Mouse (Mus musculus) forebrain, embryonic 14.5 days (tissue): ENCODE data around the gene Bche. TPM values are rescaled to one million over a fixed set of nuclear protein-coding genes. Genes with fewer than 3 reads are reported as not detected.

ENCODE experiments used
- ATAC-seq: fragments of 200-750 bp; cut with Nextera tagmentation; 2 replicates; pipeline ENCODE4 v1.8.0; 2017; ENCODE audit warnings: mild to moderate bottlenecking, moderate library complexity
- DNase-seq: peaks from one replicate; pipeline ENCODE4 v3.0.0-alpha.2; 2015; ENCODE audit warnings: low spot score
- H3K27ac ChIP-seq: fragments of 300-500 bp; sonication (generic); 2 replicates; pipeline ENCODE4 v1.5.1; 2014; ENCODE audit warnings: low read depth, mild to moderate bottlenecking, control low read depth, low read length, moderate library complexity
- H3K27me3 ChIP-seq: fragments of 300-500 bp; sonication (generic); replicated peaks from 2 replicates; pipeline ENCODE4 v1.6.1; 2014; ENCODE audit warnings: low read length, control low read depth, mixed read lengths; ENCODE audit not compliant: control insufficient read depth, insufficient read depth
- H3K36me3 ChIP-seq: fragments of 300-500 bp; sonication (generic); 2 replicates; pipeline ENCODE4 v1.6.1; 2014; ENCODE audit warnings: low read length, control low read depth; ENCODE audit not compliant: control insufficient read depth, insufficient read depth
- H3K4me1 ChIP-seq: fragments of 300-500 bp; sonication (generic); 2 replicates; pipeline ENCODE4 v1.6.1; 2014; ENCODE audit warnings: antibody characterized with exemption, low read length, control low read depth; ENCODE audit not compliant: control insufficient read depth, insufficient read depth
- H3K4me2 ChIP-seq: fragments of 300-500 bp; sonication (generic); 2 replicates; pipeline ENCODE4 v1.6.1; 2014; ENCODE audit warnings: mild to moderate bottlenecking, control low read depth, low read length
- H3K4me3 ChIP-seq: fragments of 300-500 bp; sonication (generic); 2 replicates; pipeline ENCODE4 v1.5.1; 2014; ENCODE audit warnings: low read depth, low read length, control low read depth
- H3K9ac ChIP-seq: fragments of 300-500 bp; sonication (generic); 2 replicates; pipeline ENCODE4 v1.6.1; 2014; ENCODE audit warnings: mild to moderate bottlenecking, low read length, control low read depth, moderate library complexity
- H3K9me3 ChIP-seq: fragments of 300-500 bp; sonication (generic); replicated peaks from 2 replicates; pipeline ENCODE4 v1.6.1; 2016; ENCODE audit warnings: low read length, control low read depth, mixed read lengths; ENCODE audit not compliant: control insufficient read depth
- WGBS: fragments of 180-500 bp; shearing (Covaris S2); extraction: QIAGEN DNeasy Blood & Tissue Kit; methylation state at CpG from one replicate; pipeline ENCODE4 v1.1.7; 2014; 5-methylcytosine and 5-hydroxymethylcytosine counted together
- polyA plus RNA-seq: library from polyadenylated mRNA; unstranded; fragments of >200 nt; fragmentation: Nextera tagmentation; extraction: Ambion mirVana; gene quantifications from 2 replicates; pipeline ENCODE4 v1.2.1, GENCODE M21; 2014

Bche gene
- 1.3 and 1.7 TPM in 2 replicates for polyA plus RNA-seq

- no peaks in the 10 kb centered on the region for H3K4me1 ChIP-seq
- H3K4me2 ChIP-seq, result peak within 1 kb of the TSS; percentile 59
- DNase-seq (no peak), ATAC-seq (0 out of 2 replicates have a peak, but pooled peaks have one; percentile 12)
- H3K27ac ChIP-seq, result no peak within 1 kb of the TSS
- peak within 1 kb of the TSS; percentile 51; the same call in 1 of the 2 replicates for H3K9ac ChIP-seq
- peak within 1 kb of the TSS; percentile 29 for H3K4me3 ChIP-seq
- H3K36me3 ChIP-seq, result no peaks in the 10 kb centered on the region
- no peaks in the 10 kb centered on the region for H3K9me3 ChIP-seq
- 18% methylated on average over 10 of the region's 10 CpGs for WGBS
- no peaks in the 10 kb centered on the region for H3K27me3 ChIP-seq
Measured at GRCm38 (mm10) chr3:73708410-73708714, at the start of gene Bche. Gene Bche, minus strand, starts transcription at chr3:73708415.

DNA sequence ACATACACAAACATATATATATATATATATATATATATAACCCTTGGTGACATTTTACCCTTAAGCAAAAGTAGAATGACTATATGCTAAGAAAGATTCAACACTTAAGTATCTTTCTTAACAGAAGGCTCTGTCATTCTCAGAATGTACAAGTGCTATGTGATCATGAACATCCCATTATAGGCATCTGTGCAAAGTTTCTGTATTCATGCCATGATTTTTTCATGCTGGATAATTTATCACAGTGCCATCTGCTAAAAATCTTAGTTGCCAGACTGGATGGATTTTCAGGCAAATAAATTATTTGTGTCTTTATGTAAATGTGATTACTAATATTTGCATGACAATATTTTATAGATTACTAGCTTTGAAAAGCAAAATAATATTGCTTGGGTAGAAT, 33.8 kb upstream of the Bche start:
- no peak overlapping the region for H3K4me3 ChIP-seq

DNA sequence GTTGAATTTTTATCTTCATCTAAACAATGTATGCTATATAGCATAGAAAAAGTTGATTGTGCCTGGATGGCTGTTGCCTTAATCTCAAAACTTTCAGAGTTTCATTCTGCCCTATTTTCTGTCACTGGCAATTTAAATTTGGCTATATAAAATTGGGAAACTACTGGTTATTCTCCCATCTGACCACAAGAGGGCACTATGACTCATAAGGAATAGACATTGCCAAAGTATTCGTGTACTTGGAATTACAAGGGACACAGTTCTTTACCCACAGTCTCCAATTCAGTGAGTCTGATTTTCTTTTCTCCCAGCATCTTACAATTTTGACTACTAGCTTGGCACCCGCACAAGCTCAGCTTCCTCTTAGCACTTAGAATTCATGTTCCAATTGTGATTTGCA, 23.5 kb upstream of the Bche start:
- no peak for ATAC-seq
- WGBS, result 46% methylated on average over 2 of the region's 2 CpGs
- Histone ChIP-seq H3K36me3 (no peaks in the 10 kb centered on the region), H3K4me1 (no peaks in the 10 kb centered on the region), H3K9ac (no peak overlapping the region), H3K4me3 (no peak overlapping the region), H3K27me3 (no peaks in the 10 kb centered on the region), H3K9me3 (no peaks in the 10 kb centered on the region), H3K4me2 (no peak overlapping the region), H3K27ac (no peak overlapping the region)
- DNase-seq, result peak; percentile 77

More for the DNA sequence above, 33.8 kb upstream of the Bche start:
- Histone ChIP-seq H3K27me3 (no peaks in the 10 kb centered on the region), H3K9me3 (no peaks in the 10 kb centered on the region), H3K27ac (no peak overlapping the region), H3K4me1 (no peaks in the 10 kb centered on the region), H3K36me3 (no peaks in the 10 kb centered on the region), H3K4me2 (no peak overlapping the region), H3K9ac (no peak overlapping the region)
- peak; percentile 50; the same call in 1 of the 2 replicates for ATAC-seq
- peak; percentile 65 for DNase-seq

DNA sequence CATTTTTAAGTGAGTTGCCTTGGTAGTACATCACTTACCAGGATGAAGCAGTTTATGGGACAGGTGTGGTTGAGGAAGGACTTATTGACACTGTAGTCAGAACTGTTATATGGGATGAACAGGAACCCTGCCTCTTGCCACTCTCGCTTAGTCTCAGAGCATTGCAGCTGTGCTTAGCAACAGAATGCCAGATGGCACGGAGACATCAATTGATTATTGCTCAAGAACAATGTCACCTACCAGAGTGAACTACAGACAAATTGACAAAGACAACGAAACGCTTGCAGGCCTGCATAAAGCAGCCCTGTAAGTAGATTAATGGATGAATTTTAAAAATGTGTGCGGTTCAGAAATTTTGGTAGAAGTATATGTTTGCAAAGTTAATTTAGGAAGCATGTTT, 21.3 kb upstream of the Bche start:
- H3K4me2 ChIP-seq, result no peak overlapping the region
- no peak overlapping the region for H3K4me3 ChIP-seq
- no peaks in the 10 kb centered on the region for H3K36me3 ChIP-seq
- no peak overlapping the region for H3K9ac ChIP-seq
- H3K9me3 ChIP-seq, result no peaks in the 10 kb centered on the region
- no peaks in the 10 kb centered on the region for H3K27me3 ChIP-seq
- DNase-seq (no peak), ATAC-seq (no peak)
- 74% methylated on average over 5 of the region's 5 CpGs for WGBS
- no peak overlapping the region for H3K27ac ChIP-seq
- H3K4me1 ChIP-seq, result no peaks in the 10 kb centered on the region

GRCm38 (mm10) chr3:73725711-73726110, 17.5 kb upstream of the Bche start:
- no peaks in the 10 kb centered on the region for H3K9me3 ChIP-seq
- H3K4me3 ChIP-seq, result no peak overlapping the region
- H3K36me3 ChIP-seq, result no peaks in the 10 kb centered on the region
- no peaks in the 10 kb centered on the region for H3K4me1 ChIP-seq
- H3K9ac ChIP-seq, result no peak overlapping the region
- DNase-seq (no peak), ATAC-seq (no peak)
- no peaks in the 10 kb centered on the region for H3K27me3 ChIP-seq
- no peak overlapping the region for H3K4me2 ChIP-seq
- no peak overlapping the region for H3K27ac ChIP-seq

GRCm38 (mm10) chr3:73724869-73725268, 16.7 kb upstream of the Bche start:
- Histone ChIP-seq H3K4me2 (no peak overlapping the region), H3K27me3 (no peaks in the 10 kb centered on the region), H3K4me1 (no peaks in the 10 kb centered on the region), H3K9me3 (no peaks in the 10 kb centered on the region), H3K27ac (no peak overlapping the region), H3K4me3 (no peak overlapping the region), H3K36me3 (no peaks in the 10 kb centered on the region), H3K9ac (no peak overlapping the region)
- DNase-seq, result no peak
- 97% methylated on average over 1 of the region's 1 CpGs for WGBS
- ATAC-seq, result no peak

GRCm38 (mm10) chr3:73717610-73718284, 9.5 kb upstream of the Bche start:
- no peaks in the 10 kb centered on the region for H3K36me3 ChIP-seq
- H3K27me3 ChIP-seq, result no peaks in the 10 kb centered on the region
- H3K4me1 ChIP-seq, result no peaks in the 10 kb centered on the region
- no peak overlapping the region for H3K27ac ChIP-seq
- WGBS, result 98% methylated on average over 1 of the region's 1 CpGs
- no peak overlapping the region for H3K4me3 ChIP-seq
- H3K9ac ChIP-seq, result no peak overlapping the region
- DNase-seq (no peak), ATAC-seq (no peak)
- no peak overlapping the region for H3K4me2 ChIP-seq
- no peaks in the 10 kb centered on the region for H3K9me3 ChIP-seq

GRCm38 (mm10) chr3:73709871-73710270, 1.7 kb upstream of the Bche start:
- no peak for ATAC-seq
- 69% methylated on average over 8 of the region's 8 CpGs for WGBS
- Histone ChIP-seq H3K9ac (no peak overlapping the region), H3K4me1 (no peaks in the 10 kb centered on the region), H3K36me3 (no peaks in the 10 kb centered on the region), H3K27ac (no peak overlapping the region), H3K4me3 (no peak overlapping the region), H3K9me3 (no peaks in the 10 kb centered on the region), H3K27me3 (no peaks in the 10 kb centered on the region), H3K4me2 (no peak overlapping the region)
- peak; percentile 41 for DNase-seq

GRCm38 (mm10) chr3:73707461-73708409, 480 bp downstream of the Bche start:
- DNase-seq (peak; percentile 85), ATAC-seq (peak; percentile 93)
- Histone ChIP-seq H3K4me3 (peak overlapping the region; percentile 29), H3K4me2 (peak overlapping the region; percentile 59), H3K36me3 (no peaks in the 10 kb centered on the region), H3K27me3 (no peaks in the 10 kb centered on the region), H3K9me3 (no peaks in the 10 kb centered on the region), H3K4me1 (no peaks in the 10 kb centered on the region), H3K27ac (no peak overlapping the region), H3K9ac (peak overlapping the region; percentile 51; the same call in 1 of the 2 replicates)
- 20% methylated on average over 20 of the region's 20 CpGs for WGBS
